Mouse (Mus musculus) ES-Bruce4 (cell line): ENCODE measurements at regions not wholly inside any gene's neighbourhood (a gene's known extent, or its start where the extent isn't known, plus 50 kb on each side); places are given as distances from the start of the nearest gene placed in this dataset.
A peak's percentile ranks its signal among the peaks of the same experiment; 100 is the strongest.

Experiments used
- CTCF ChIP-seq: IDR thresholded peaks from one replicate; pipeline ENCODE4 v1.8.1; 2011; ENCODE audit warnings: low read depth, low read length
- POLR2A ChIP-seq: IDR thresholded peaks from one replicate; pipeline ENCODE4 v1.8.1; 2011; ENCODE audit warnings: low read length; ENCODE audit not compliant: insufficient read depth

GRCm38 (mm10) chr4:137164429-137164828 is 112.9 kb upstream of the Wnt4 start:
- TF ChIP-seq POLR2A (no peak), CTCF (peak; percentile 98)
